Mouse (Mus musculus) liver, embryonic 14.5 days (tissue): Measurements from ENCODE around the gene Hif3a.

ENCODE experiments used
- CTCF ChIP-seq: IDR thresholded peaks from 2 replicates; pipeline ENCODE4 v1.5.1; 2016; ENCODE audit warnings: antibody characterized with exemption, low read depth, control low read depth
- EP300 ChIP-seq: IDR thresholded peaks from 2 replicates; pipeline ENCODE4 v1.6.1; 2016; ENCODE audit warnings: antibody characterized with exemption, low read depth

DNA sequence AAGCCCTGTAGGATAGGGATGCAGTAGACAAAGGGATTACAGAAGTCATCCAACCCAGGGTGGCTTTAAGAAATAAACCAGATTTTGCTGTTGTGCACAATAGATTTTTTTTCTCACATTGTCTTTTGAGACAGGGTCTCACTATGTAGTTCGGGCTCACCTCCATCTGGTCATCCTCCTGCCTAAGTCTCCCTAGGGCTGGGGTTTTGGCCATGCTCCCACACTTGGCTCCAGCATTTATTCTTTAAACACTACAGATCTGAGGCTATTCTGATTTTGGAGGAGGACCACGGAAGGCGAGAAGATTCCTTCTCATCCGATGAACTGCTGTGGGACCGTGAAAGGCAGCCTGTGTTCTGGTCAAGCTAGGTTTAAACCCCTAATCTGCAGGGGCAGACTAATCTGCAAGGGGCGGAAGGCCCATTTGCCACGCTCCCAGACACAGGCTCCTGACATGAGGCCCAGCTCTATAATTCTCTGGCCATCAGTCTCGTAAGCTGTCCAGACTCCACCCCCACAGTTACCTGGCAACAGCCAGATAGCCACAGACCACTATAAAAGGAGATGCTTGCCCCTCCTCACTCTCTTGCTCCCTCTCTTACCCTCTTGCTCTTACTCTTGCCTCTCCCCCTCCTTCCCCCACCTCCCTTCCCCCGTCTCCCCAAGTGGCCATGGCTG is 24.1 kb downstream of the Hif3a start:
- TF ChIP-seq CTCF (no peak), EP300 (no peak)
